Mouse (Mus musculus) embryonic facial prominence, embryonic 14.5 days (tissue): ENCODE results near the gene Chl1. TPM values are rescaled to one million over a fixed set of nuclear protein-coding genes. Genes with fewer than 3 reads are reported as not detected.

Source experiments
- ATAC-seq: fragments of 200-750 bp; cut with Nextera tagmentation; 2 replicates; pipeline ENCODE4 v1.8.0; 2017; ENCODE audit warnings: low read depth, moderate number of reproducible peaks, moderate TSS enrichment
- DNase-seq: peaks from one replicate; pipeline ENCODE4 v3.0.0-alpha.2; 2015; ENCODE audit warnings: low spot score
- H3K27ac ChIP-seq: fragments of 300-500 bp; sonication (generic); replicated peaks from 2 replicates; pipeline ENCODE4 v1.5.1; 2014; ENCODE audit warnings: low read depth, mild to moderate bottlenecking, low read length, moderate library complexity
- H3K27me3 ChIP-seq: fragments of 300-500 bp; sonication (generic); replicated peaks from 2 replicates; pipeline ENCODE4 v1.6.1; 2014; ENCODE audit warnings: low read length; ENCODE audit not compliant: control insufficient read depth, insufficient read depth
- H3K36me3 ChIP-seq: fragments of 300-500 bp; sonication (generic); 2 replicates; pipeline ENCODE4 v1.6.1; 2014; ENCODE audit warnings: low read length, mixed read lengths; ENCODE audit not compliant: control insufficient read depth, insufficient read depth
- H3K4me1 ChIP-seq: fragments of 300-500 bp; sonication (generic); 2 replicates; pipeline ENCODE4 v1.6.1; 2014; ENCODE audit warnings: antibody characterized with exemption, low read length; ENCODE audit not compliant: control insufficient read depth, insufficient read depth
- H3K4me2 ChIP-seq: fragments of 300-500 bp; sonication (generic); 2 replicates; pipeline ENCODE4 v1.6.1; 2014; ENCODE audit warnings: low read depth, mild to moderate bottlenecking, low read length, moderate library complexity, mixed read lengths
- H3K4me3 ChIP-seq: fragments of 300-500 bp; sonication (generic); 2 replicates; pipeline ENCODE4 v1.5.1; 2014; ENCODE audit warnings: low read depth, mild to moderate bottlenecking, low read length
- H3K9ac ChIP-seq: fragments of 300-500 bp; sonication (generic); 2 replicates; pipeline ENCODE4 v1.6.1; 2014; ENCODE audit warnings: low read depth, mild to moderate bottlenecking, low read length, moderate library complexity, mixed read lengths
- H3K9me3 ChIP-seq: fragments of 300-500 bp; sonication (generic); 2 replicates; pipeline ENCODE4 v1.6.1; 2016; ENCODE audit warnings: low read length; ENCODE audit not compliant: control insufficient read depth
- WGBS: fragments of 180-500 bp; shearing (Covaris S2); extraction: QIAGEN DNeasy Blood & Tissue Kit; methylation state at CpG from one replicate; pipeline ENCODE4 v1.1.7; 2014; 5-methylcytosine and 5-hydroxymethylcytosine counted together
- polyA plus RNA-seq: library from polyadenylated mRNA; unstranded; fragments of >200 nt; fragmentation: Nextera tagmentation; extraction: Ambion mirVana; gene quantifications from 2 replicates; pipeline ENCODE4 v1.2.1, GENCODE M21; 2014

Gene Chl1
- polyA plus RNA-seq, 1 experiment from 2014 or later, result 5.5 TPM

DNA sequence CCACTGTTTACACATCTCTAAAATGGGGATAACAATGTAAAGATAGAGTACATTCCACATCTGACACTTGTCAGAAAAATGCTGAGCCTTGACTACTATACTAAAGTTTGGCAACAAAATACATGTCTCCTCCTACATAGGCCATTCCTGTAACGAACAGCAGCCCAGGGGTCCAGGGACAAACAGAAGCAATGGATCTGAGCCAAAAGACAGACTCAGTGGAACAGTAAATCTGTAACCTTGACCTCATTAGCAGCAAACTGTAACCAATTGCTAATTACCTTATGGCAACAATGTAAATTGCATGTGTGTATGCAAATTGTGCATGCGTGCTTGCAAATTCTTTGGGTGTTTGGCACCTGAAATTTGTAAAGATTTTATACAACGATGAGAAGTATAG is 100.3 kb downstream of the Chl1 start:
- Histone ChIP-seq H3K9me3 (no peaks in the 10 kb centered on the region), H3K36me3 (no peaks in the 10 kb centered on the region), H3K27me3 (no peaks in the 10 kb centered on the region), H3K9ac (no peak overlapping the region), H3K4me1 (no peaks in the 10 kb centered on the region), H3K4me2 (no peak overlapping the region), H3K4me3 (no peak overlapping the region), H3K27ac (no peak overlapping the region)
- ATAC-seq, result no peak
- DNase-seq, result no peak
- 78% methylated on average over 3 of the region's 3 CpGs for whole genome bisulfite sequencing

DNA sequence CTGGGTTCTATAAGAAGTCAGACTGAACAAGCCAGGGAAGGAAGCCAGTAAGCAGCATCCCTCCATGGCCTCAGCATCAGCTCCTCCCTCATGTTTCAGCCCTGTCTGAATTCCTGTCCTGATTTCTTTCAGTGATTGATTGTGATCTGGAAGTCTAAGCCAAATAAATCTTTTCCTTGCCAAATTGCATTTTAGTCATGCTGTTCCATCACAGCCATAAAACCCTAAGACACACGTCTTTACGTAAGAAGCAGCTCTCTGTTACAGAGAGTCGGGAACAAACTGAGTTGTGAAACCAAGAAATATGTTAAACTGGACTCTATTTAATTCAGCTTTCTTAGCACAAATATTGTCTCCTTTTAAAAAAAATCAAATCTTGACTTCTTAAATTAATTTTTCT is 102.2 kb downstream of the Chl1 start:
- ATAC-seq, result no peak
- DNase-seq, result no peak

DNA sequence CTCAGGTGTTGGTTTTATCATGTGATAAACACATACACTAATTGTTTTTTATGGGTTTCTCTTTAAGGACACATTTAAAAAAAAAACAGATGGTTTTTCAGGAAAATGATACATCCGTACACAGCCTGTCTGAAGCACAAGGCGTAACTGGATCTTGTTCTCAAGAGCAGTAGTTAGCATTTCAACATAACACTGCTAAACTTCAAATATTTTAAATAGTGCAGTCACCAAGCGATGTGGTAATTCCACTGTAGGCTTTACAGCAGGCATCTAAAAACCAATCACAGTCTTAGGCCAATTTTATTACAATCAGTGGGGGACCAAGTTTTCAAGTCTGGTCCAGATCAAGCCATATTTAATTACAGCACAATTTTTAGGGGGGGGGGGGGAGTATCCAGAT is 103.3 kb downstream of the Chl1 start:
- ATAC-seq, result no peak
- WGBS, result 59% methylated on average over 3 of the region's 3 CpGs

More for the DNA sequence above, 102.2 kb downstream of the Chl1 start:
- Histone ChIP-seq H3K4me3 (no peak overlapping the region), H3K9me3 (no peaks in the 10 kb centered on the region), H3K9ac (no peak overlapping the region), H3K27ac (no peak overlapping the region), H3K36me3 (no peaks in the 10 kb centered on the region), H3K4me1 (no peaks in the 10 kb centered on the region), H3K27me3 (no peaks in the 10 kb centered on the region), H3K4me2 (no peak overlapping the region)
- 70% methylated on average over 3 of the region's 3 CpGs for WGBS

DNA sequence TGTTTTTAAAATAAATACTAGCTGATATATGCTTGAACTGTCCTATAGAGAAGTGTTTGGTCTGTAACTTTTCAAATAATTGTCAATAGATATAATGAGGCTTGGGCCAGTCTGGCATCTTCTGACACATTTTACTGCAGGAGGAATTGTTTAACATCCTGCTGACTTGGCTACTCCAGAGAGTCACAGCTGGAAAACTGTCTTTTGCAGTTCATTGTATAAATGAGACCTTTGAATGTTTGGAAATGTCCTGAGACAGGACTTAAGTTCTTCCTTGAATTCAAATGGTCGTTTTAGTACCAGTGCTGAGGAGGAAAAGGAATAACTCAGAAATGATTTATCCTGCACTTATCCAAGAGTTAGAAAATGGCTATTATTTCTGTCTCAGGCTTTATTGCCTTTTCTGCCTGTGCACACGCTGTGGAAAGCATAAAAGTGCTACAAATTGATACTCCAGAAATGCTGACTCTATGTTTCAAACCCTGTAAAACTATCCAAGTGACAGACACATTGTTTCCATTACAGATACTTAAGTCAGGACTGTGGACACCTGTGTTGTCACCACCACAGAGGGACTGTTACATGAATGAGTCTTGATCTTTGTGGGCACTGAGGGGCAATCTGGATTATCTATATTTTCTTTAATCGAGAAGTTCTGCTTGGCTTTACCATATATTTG is 105.7 kb downstream of the Chl1 start:
- H3K27ac ChIP-seq, result no peak overlapping the region
- H3K36me3 ChIP-seq, result no peaks in the 10 kb centered on the region
- no peak overlapping the region for H3K4me3 ChIP-seq
- H3K27me3 ChIP-seq, result no peaks in the 10 kb centered on the region
- H3K9ac ChIP-seq, result no peak overlapping the region
- no peak overlapping the region for H3K4me2 ChIP-seq
- DNase-seq, result no peak
- ATAC-seq, result no peak
- WGBS, result 42% methylated on average over 3 of the region's 3 CpGs
- H3K9me3 ChIP-seq, result no peaks in the 10 kb centered on the region
- H3K4me1 ChIP-seq, result no peaks in the 10 kb centered on the region

More for the DNA sequence above, 103.3 kb downstream of the Chl1 start:
- Histone ChIP-seq H3K4me3 (no peak overlapping the region), H3K9ac (no peak overlapping the region), H3K4me2 (no peak overlapping the region), H3K4me1 (no peaks in the 10 kb centered on the region), H3K27me3 (no peaks in the 10 kb centered on the region), H3K9me3 (no peaks in the 10 kb centered on the region), H3K27ac (no peak overlapping the region), H3K36me3 (no peaks in the 10 kb centered on the region)
- DNase-seq, result no peak

DNA sequence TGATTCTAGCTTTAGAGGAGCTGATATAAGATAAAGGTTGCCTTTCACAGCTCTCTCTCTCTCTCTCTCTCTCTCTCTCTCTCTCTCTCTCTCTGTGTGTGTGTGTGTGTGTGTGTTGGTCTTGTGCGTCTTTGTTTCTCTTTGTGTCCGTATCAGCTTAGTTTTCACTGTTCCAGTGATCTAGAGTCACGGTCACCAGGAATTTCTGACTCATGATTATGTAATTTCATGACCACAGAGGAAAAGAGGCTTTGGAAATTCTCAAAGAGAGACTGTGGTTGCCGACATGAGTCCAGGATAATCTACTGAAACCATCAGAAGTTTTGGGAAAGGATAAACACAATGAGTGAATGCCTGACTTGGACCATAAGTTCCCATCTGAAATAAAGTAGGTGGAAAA is 110.5 kb downstream of the Chl1 start:
- Histone ChIP-seq H3K36me3 (no peaks in the 10 kb centered on the region), H3K4me1 (no peaks in the 10 kb centered on the region), H3K27me3 (no peaks in the 10 kb centered on the region), H3K9ac (no peak overlapping the region), H3K9me3 (no peaks in the 10 kb centered on the region), H3K4me3 (no peak overlapping the region), H3K4me2 (no peak overlapping the region), H3K27ac (no peak overlapping the region)
- 70% methylated on average over 4 of the region's 4 CpGs for WGBS
- ATAC-seq, result no peak
- no peak for DNase-seq

DNA sequence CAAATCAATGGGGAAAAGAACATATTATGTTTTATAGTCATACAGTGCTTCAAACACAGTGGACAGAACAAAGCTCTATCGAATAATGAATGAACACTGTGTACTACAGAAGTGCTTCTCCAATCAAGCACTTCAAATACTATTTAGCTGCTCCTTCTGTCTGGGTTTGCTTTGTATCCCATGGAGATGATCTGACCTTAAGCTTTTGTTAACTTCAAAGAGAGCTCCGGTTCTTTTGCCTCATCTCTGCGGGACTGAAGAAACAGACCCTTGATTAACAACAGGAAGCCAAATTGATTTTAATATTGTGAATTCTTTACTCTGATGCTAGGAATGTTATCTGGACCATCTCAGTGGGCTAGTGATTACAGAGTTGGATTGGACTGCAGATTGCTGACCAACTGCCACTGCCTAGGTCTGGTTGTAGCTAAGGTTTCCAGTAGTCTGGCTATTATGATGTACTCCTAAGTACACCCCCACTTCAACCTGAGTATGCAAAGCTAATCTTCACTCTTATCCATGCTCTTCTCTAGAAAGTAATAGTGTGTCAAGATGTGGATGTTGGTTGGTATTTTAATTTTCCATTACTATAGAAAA is 111.8 kb downstream of the Chl1 start:
- no peaks in the 10 kb centered on the region for H3K27me3 ChIP-seq
- H3K27ac ChIP-seq, result no peak overlapping the region
- no peak overlapping the region for H3K4me2 ChIP-seq
- H3K9ac ChIP-seq, result no peak overlapping the region
- H3K4me3 ChIP-seq, result no peak overlapping the region
- H3K36me3 ChIP-seq, result no peaks in the 10 kb centered on the region
- ATAC-seq (no peak), DNase-seq (no peak)
- 47% methylated on average over 3 of the region's 3 CpGs for WGBS
- no peaks in the 10 kb centered on the region for H3K4me1 ChIP-seq
- H3K9me3 ChIP-seq, result no peaks in the 10 kb centered on the region

DNA sequence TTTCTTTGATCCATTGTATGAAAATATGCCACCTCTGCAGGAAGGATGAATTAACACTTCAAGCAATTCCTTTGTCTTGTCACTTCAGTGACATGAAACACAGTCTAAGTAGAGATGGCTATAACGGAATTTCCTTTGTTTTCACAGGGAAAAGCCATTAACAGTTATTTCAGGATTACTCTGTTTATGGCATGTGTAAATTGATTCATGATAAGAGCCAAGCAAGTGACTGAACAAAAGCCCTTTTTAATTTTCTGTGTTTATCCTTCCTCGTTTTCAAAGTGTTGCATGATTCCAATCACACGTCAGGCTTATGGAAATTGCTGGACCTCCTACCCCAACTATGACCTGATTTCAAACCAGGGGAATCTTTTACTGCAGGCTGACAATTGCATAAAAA is 122.5 kb downstream of the Chl1 start:
- no peaks in the 10 kb centered on the region for H3K4me1 ChIP-seq
- H3K9ac ChIP-seq, result no peak overlapping the region
- H3K4me2 ChIP-seq, result no peak overlapping the region
- no peaks in the 10 kb centered on the region for H3K27me3 ChIP-seq
- no peak for DNase-seq
- H3K4me3 ChIP-seq, result no peak overlapping the region
- H3K36me3 ChIP-seq, result no peaks in the 10 kb centered on the region
- WGBS, result 47% methylated on average over 3 of the region's 3 CpGs
- no peaks in the 10 kb centered on the region for H3K9me3 ChIP-seq
- no peak overlapping the region for H3K27ac ChIP-seq
- no peak for ATAC-seq

DNA sequence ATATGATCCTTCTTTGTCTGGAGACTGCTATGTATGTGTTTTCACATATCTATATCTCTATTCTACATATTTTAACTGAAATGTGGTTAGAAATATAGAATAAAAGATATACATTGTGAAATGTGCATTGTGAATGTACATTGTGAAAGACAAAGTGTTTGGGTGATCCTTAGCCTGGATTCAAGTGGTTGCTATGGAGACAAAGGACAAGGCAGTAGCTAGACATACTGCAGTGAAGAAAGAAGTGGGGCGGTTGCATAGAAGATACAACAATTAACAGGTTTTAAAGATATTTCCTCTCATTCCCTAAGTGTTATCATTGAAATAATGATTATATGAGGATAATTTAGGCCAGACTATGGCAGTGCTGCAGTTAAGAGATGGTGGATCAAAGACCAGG is 146.4 kb downstream of the Chl1 start:
- Histone ChIP-seq H3K4me2 (no peak overlapping the region), H3K27ac (no peak overlapping the region), H3K4me1 (no peaks in the 10 kb centered on the region), H3K36me3 (no peaks in the 10 kb centered on the region), H3K4me3 (no peak overlapping the region), H3K9me3 (no peaks in the 10 kb centered on the region), H3K9ac (no peak overlapping the region), H3K27me3 (no peaks in the 10 kb centered on the region)
- no peak for DNase-seq
- no peak for ATAC-seq
- WGBS, result 74% methylated on average over 1 of the region's 1 CpGs

DNA sequence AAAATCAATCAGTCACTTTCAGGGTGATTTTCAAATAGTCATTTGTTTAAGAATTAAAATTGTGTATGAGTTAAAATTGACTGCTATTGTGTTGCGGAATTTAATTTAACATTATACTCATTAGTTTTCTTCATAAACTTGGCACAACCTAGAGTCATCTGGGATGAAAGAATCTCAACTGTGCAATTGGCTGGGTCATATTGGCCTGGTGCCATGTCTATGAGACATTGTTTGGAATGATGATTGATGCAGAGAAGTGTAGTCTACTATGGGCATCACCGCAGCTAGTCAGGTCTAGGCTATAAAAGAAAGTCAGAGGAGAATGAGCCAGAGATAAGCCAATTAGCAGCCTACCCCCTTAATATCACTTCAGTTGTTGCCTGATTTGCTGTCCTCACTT is 148.8 kb downstream of the Chl1 start:
- ATAC-seq (no peak), DNase-seq (no peak)
- WGBS, result 93% methylated on average over 2 of the region's 2 CpGs
- H3K4me2 ChIP-seq, result no peak overlapping the region
- H3K36me3 ChIP-seq, result no peaks in the 10 kb centered on the region
- H3K27ac ChIP-seq, result no peak overlapping the region
- H3K27me3 ChIP-seq, result no peaks in the 10 kb centered on the region
- no peaks in the 10 kb centered on the region for H3K4me1 ChIP-seq
- no peak overlapping the region for H3K4me3 ChIP-seq
- H3K9me3 ChIP-seq, result no peaks in the 10 kb centered on the region
- no peak overlapping the region for H3K9ac ChIP-seq
